29 mouse cellular contexts compared by ENCODE assay signal in genomic region chr1:36536397-36536728, GRCm38 (mm10). TPM values are rescaled to one million over a fixed set of nuclear protein-coding genes. Genes with fewer than 3 reads are reported as not detected.
DNase-seq lines count a peak whose midpoint lies in the region; ATAC-seq lines count a peak whose summit lies in the region.
"Had no signal": no experiment of that assay in that cellular context is flagged by ENCODE, and none has a peak within 500 bp of the region (broad histone marks: within the 10 kb centered on the region; RNA-seq: fewer than 3 reads in every experiment).

No protein-coding gene starts in this region.

- no peak overlapping the region for H3K4me2 ChIP-seq in heart, embryonic 15.5 days
- H3K4me2 ChIP-seq in liver, embryonic 15.5 days = no peak overlapping the region
- H3K4me2 ChIP-seq: hindbrain, embryonic 12.5 days; limb, embryonic 15.5 days; lung, embryonic 14.5 days; midbrain, embryonic 11.5 days; neural tube, embryonic 12.5 days had no signal

- H3K27me3 ChIP-seq in heart, embryonic 10.5 days (ENCODE audit: insufficient read depth, poor library complexity, severe bottlenecking) = no peaks in the 10 kb centered on the region
- no peaks in the 10 kb centered on the region for H3K27me3 ChIP-seq in heart, embryonic 15.5 days
- H3K27me3 ChIP-seq in liver, embryonic 15.5 days = no peaks in the 10 kb centered on the region
- H3K27me3 ChIP-seq: hindbrain, embryonic 12.5 days; limb, embryonic 15.5 days; neural tube, embryonic 12.5 days had no signal

- intact Hi-C loops in heart, postnatal 25 days (cut with DNase I) = no loop called here

- no peak for ATAC-seq in heart, embryonic 15.5 days (replicated peaks; ENCODE audit: insufficient number of reproducible peaks, insufficient read depth, low FRiP score, low read depth)
- ATAC-seq in liver, embryonic 15.5 days (ENCODE audit: insufficient read depth) = no peak
- ATAC-seq: CD4-positive, CD25-positive, alpha-beta regulatory T cell, adult 4 months; forebrain, embryonic 16.5 days; hindbrain, postnatal 0 days; intestine, embryonic 16.5 days; midbrain, embryonic 16.5 days had no signal

- no peaks in the 10 kb centered on the region for H3K9me3 ChIP-seq in heart, embryonic 10.5 days
- H3K9me3 ChIP-seq in heart, embryonic 15.5 days (replicated peaks) = no peaks in the 10 kb centered on the region
- H3K9me3 ChIP-seq in liver, embryonic 15.5 days (replicated peaks) = no peaks in the 10 kb centered on the region
- H3K9me3 ChIP-seq: hindbrain, embryonic 12.5 days; limb, embryonic 10.5 days; limb, embryonic 15.5 days; neural tube, embryonic 12.5 days had no signal

- no peak overlapping the region for H3K9ac ChIP-seq in heart, embryonic 15.5 days
- H3K9ac ChIP-seq in liver, embryonic 15.5 days = no peak overlapping the region
- H3K9ac ChIP-seq: hindbrain, embryonic 12.5 days; limb, embryonic 15.5 days; lung, embryonic 14.5 days; neural tube, embryonic 12.5 days had no signal

- H3K36me3 ChIP-seq in heart, embryonic 10.5 days = peaks cover 33% of the 10 kb centered on the region
- H3K36me3 ChIP-seq in heart, embryonic 15.5 days = peaks cover 17% of the 10 kb centered on the region
- peaks cover 3% of the 10 kb centered on the region for H3K36me3 ChIP-seq in liver, embryonic 15.5 days (replicated peaks)

- WGBS in heart, embryonic 10.5 days = 43% methylated on average over 8 of the region's 8 CpGs
- WGBS in heart, embryonic 15.5 days = 37% methylated on average over 8 of the region's 8 CpGs
- WGBS in liver, embryonic 15.5 days (ENCODE audit: insufficient replicate concordance) = 65% methylated on average over 8 of the region's 8 CpGs

- H3K4me3 ChIP-seq in heart, embryonic 10.5 days = no peak overlapping the region
- no peak overlapping the region for H3K4me3 ChIP-seq in heart, embryonic 15.5 days
- H3K4me3 ChIP-seq in liver, embryonic 15.5 days (replicated peaks) = no peak overlapping the region
- H3K4me3 ChIP-seq: erythroblast, embryonic 14.5 days; hindbrain, embryonic 12.5 days; limb, embryonic 10.5 days; limb, embryonic 15.5 days; neural tube, embryonic 12.5 days had no signal

- DNase-seq in heart, embryonic 10.5 days (ENCODE audit: low spot score) = no peak
- no peak for DNase-seq in heart, postnatal 25 days (ENCODE audit: low spot score)
- no peak for DNase-seq in heart, adult 9 months (ENCODE audit: low spot score in 2 of 2)
- DNase-seq in liver = no peak
- peak; percentile 66 for DNase-seq in yolk sac, embryonic 10.5 days (ENCODE audit: low spot score)
- DNase-seq: kidney, postnatal 14 days; layer of hippocampus, adult 9-11 months; lung, embryonic 14.5 days; right cerebral cortex, adult 18-20 months; spleen, adult 18-20 months; thymus, adult 18-20 months; thymus, postnatal 25 days had no signal

- peaks cover 63% of the 10 kb centered on the region for H3K4me1 ChIP-seq in heart, embryonic 10.5 days
- H3K4me1 ChIP-seq in heart, embryonic 15.5 days (replicated peaks) = peaks cover 69% of the 10 kb centered on the region
- peaks cover 19% of the 10 kb centered on the region for H3K4me1 ChIP-seq in liver, embryonic 15.5 days (replicated peaks)
- H3K4me1 ChIP-seq: hindbrain, embryonic 12.5 days; neural tube, embryonic 12.5 days had no signal

- H3K27ac ChIP-seq in heart, embryonic 10.5 days = peak overlapping the region; percentile 37
- peak overlapping the region; percentile 92 for H3K27ac ChIP-seq in heart, embryonic 15.5 days
- 0 out of 2 replicates have a peak overlapping the region, but pooled peaks have one; percentile 24 for H3K27ac ChIP-seq in liver, embryonic 15.5 days (replicated peaks)
- H3K27ac ChIP-seq: hindbrain, embryonic 12.5 days; limb, embryonic 10.5 days; limb, embryonic 15.5 days; neural tube, embryonic 12.5 days had no signal

RNA-seq across cellular contexts. Expression of gene Ankrd23, which starts 0.3 kb away (rescaled TPM):
- polyA plus RNA-seq in heart, embryonic 10.5 days (2016; fragmentation: Nextera tagmentation; extraction: Ambion mirVana) = 16.7 and 19.0 TPM in 2 replicates
- 100 to 1,000 TPM; 215 to 337 TPM for total RNA-seq in heart, postnatal 25 days (2021)
- 25.3 and 26.7 TPM in 2 replicates for polyA plus RNA-seq in heart, embryonic 15.5 days (2015; fragmentation: Nextera tagmentation; extraction: Ambion mirVana)
- polyA plus RNA-seq in liver, embryonic 15.5 days (2015; fragmentation: Nextera tagmentation; extraction: Ambion mirVana) = 2.3 and 2.9 TPM in 2 replicates

RNA-seq across cellular contexts. Expression of gene Gm42417, which starts 2.9 kb away (rescaled TPM):
- polyA plus RNA-seq in heart, embryonic 10.5 days (2016; fragmentation: Nextera tagmentation; extraction: Ambion mirVana) = 0.20 and 1.0 TPM in 2 replicates
- total RNA-seq in heart, postnatal 25 days (2021) = 100 to 1,000 TPM; 112 to 186 TPM
- polyA plus RNA-seq in heart, embryonic 15.5 days (2015; fragmentation: Nextera tagmentation; extraction: Ambion mirVana) = 0.22 TPM in 1 of 2 replicates, not detected in the other
- not detected in 2 replicates for polyA plus RNA-seq in liver, embryonic 15.5 days (2015; fragmentation: Nextera tagmentation; extraction: Ambion mirVana)
- total RNA-seq: hindbrain, postnatal 0 days had no signal
- polyA plus RNA-seq: embryonic facial prominence, embryonic 14.5 days; erythroblast, embryonic 14.5 days; forebrain, embryonic 11.5 days; gonadal fat pad, adult 2 months; hindbrain, embryonic 12.5 days; hindbrain, postnatal 0 days; lung, embryonic 14.5 days; midbrain, embryonic 11.5 days; neural tube, embryonic 12.5 days; stomach, embryonic 16.5 days had no signal

RNA-seq across cellular contexts. Expression of gene Ankrd39, which starts 10.9 kb away (rescaled TPM):
- 23.9 and 24.5 TPM in 2 replicates for polyA plus RNA-seq in heart, embryonic 10.5 days (2016; fragmentation: Nextera tagmentation; extraction: Ambion mirVana)
- total RNA-seq in heart, postnatal 25 days (2021) = 1 to 10 TPM; 5.6 to 8.1 TPM
- 27.3 and 30.4 TPM in 2 replicates for polyA plus RNA-seq in heart, embryonic 15.5 days (2015; fragmentation: Nextera tagmentation; extraction: Ambion mirVana)
- polyA plus RNA-seq in liver, embryonic 15.5 days (2015; fragmentation: Nextera tagmentation; extraction: Ambion mirVana) = 6.2 and 7.0 TPM in 2 replicates

RNA-seq across cellular contexts. Expression of gene Sema4c, which starts 21.8 kb away (rescaled TPM):
- 12.2 and 15.2 TPM in 2 replicates for polyA plus RNA-seq in heart, embryonic 10.5 days (2016; fragmentation: Nextera tagmentation; extraction: Ambion mirVana)
- 10 to 100 TPM; 14.8 to 15.7 TPM for total RNA-seq in heart, postnatal 25 days (2021)
- polyA plus RNA-seq in heart, embryonic 15.5 days (2015; fragmentation: Nextera tagmentation; extraction: Ambion mirVana) = 7.9 and 10.9 TPM in 2 replicates
- polyA plus RNA-seq in liver, embryonic 15.5 days (2015; fragmentation: Nextera tagmentation; extraction: Ambion mirVana) = 1.9 and 2.0 TPM in 2 replicates

RNA-seq across cellular contexts. Expression of gene Cnnm3, which starts 24.7 kb away (rescaled TPM):
- 1.5 and 2.5 TPM in 2 replicates for polyA plus RNA-seq in heart, embryonic 10.5 days (2016; fragmentation: Nextera tagmentation; extraction: Ambion mirVana)
- total RNA-seq in heart, postnatal 25 days (2021) = 10 to 100 TPM; 14.7 to 15.7 TPM
- 2.4 and 3.5 TPM in 2 replicates for polyA plus RNA-seq in heart, embryonic 15.5 days (2015; fragmentation: Nextera tagmentation; extraction: Ambion mirVana)
- polyA plus RNA-seq in liver, embryonic 15.5 days (2015; fragmentation: Nextera tagmentation; extraction: Ambion mirVana) = 1.0 and 1.1 TPM in 2 replicates

Comparison
In these comparisons a context has a peak if more than half of its experiments do, and no peak if none do; other contexts are left out.
1. H3K27ac ChIP-seq: peak in every context shown above with its lines; median percentile 92 in heart, embryonic 15.5 days; 37 in heart, embryonic 10.5 days; 24 in liver, embryonic 15.5 days.